Mouse (Mus musculus): ENCODE results near the gene Hist2h2be. TPM values are rescaled to one million over a fixed set of nuclear protein-coding genes. Genes with fewer than 3 reads are reported as not detected.
A peak's percentile ranks its signal among the peaks of the same experiment; 100 is the strongest.

Gene Hist2h2be
- polyA plus RNA-seq, 1 experiment from 2014 or later = 8.7 TPM

DNA sequence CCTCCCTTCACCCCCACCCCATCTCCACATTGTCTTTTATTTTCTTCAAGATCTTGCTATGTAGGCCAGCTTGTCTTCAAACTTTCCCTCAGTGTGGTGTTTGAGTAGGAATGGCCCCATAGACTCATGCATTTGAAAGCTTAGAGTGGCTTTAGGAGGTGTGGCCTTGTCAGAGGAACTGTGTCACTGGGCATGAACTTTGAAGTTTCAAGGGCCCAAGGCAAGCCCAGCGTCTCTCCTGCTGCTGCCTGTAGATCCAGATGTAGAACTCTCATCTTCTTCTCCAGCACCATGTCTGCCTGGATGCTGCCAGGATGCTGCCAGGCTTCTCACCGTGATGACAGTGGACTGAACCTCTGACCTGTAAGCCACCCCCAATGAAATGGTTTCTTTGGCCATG, 7.9 kb downstream of the Hist2h2be start:
- no peak overlapping the region for H3K9ac ChIP-seq (ENCODE audit: low read depth, low read length)
- peaks cover 14% of the 10 kb centered on the region for H3K4me1 ChIP-seq (replicated peaks; ENCODE audit: insufficient read depth, low read length)
- no peaks in the 10 kb centered on the region for H3K36me3 ChIP-seq (ENCODE audit: insufficient read depth, low read length)
- H3K9me3 ChIP-seq (replicated peaks; ENCODE audit: low read length) = no peaks in the 10 kb centered on the region
- no peak overlapping the region for H3K4me3 ChIP-seq (replicated peaks; ENCODE audit: low read depth, low read length)
- no peaks in the 10 kb centered on the region for H3K27me3 ChIP-seq (ENCODE audit: insufficient read depth, low read length)
- H3K4me2 ChIP-seq (ENCODE audit: low read length) = no peak overlapping the region
- ATAC-seq (replicated peaks; ENCODE audit: low FRiP score, low read depth) = no peak
- no peak for DNase-seq (ENCODE audit: low spot score)
- 69% methylated on average over 2 of the region's 2 CpGs for WGBS
- H3K27ac ChIP-seq = no peak overlapping the region
- TF ChIP-seq CTCF (IDR thresholded peaks at IDR 0.05; ENCODE audit: low read depth) = no peak

DNA sequence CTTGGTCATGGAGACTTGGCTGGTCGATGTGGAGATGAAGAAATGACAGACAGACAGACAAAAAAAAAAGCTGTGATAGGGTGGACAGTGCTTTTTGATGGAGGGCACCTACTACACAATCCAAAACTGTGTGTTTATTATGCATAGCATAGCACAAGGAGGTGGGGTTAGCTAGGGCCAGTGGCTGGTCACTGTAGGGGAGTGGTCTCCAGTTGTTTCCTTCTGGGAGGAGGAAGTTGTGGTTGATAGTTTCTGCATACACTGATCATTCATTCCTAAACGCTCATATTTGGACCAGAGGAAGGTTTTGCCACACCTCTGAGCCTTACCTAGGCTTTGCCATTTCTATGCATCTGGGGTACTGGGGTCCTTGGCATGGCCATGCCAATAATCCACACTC, 9.5 kb downstream of the Hist2h2be start:
- no peak for ATAC-seq (replicated peaks; ENCODE audit: low FRiP score, low read depth)
- Histone ChIP-seq H3K4me3 (replicated peaks; ENCODE audit: low read depth, low read length) (no peak overlapping the region), H3K4me1 (replicated peaks; ENCODE audit: insufficient read depth, low read length) (peaks cover 6% of the 10 kb centered on the region), H3K4me2 (ENCODE audit: low read length) (no peak overlapping the region), H3K27me3 (ENCODE audit: insufficient read depth, low read length) (no peaks in the 10 kb centered on the region), H3K9ac (ENCODE audit: low read depth, low read length) (no peak overlapping the region), H3K9me3 (replicated peaks; ENCODE audit: low read length) (no peaks in the 10 kb centered on the region), H3K27ac (no peak overlapping the region), H3K36me3 (ENCODE audit: insufficient read depth, low read length) (no peaks in the 10 kb centered on the region)
- 76% methylated on average over 2 of the region's 2 CpGs for WGBS
- no peak for TF ChIP-seq CTCF (IDR thresholded peaks at IDR 0.05; ENCODE audit: low read depth)
- no peak for DNase-seq (ENCODE audit: low spot score)

DNA sequence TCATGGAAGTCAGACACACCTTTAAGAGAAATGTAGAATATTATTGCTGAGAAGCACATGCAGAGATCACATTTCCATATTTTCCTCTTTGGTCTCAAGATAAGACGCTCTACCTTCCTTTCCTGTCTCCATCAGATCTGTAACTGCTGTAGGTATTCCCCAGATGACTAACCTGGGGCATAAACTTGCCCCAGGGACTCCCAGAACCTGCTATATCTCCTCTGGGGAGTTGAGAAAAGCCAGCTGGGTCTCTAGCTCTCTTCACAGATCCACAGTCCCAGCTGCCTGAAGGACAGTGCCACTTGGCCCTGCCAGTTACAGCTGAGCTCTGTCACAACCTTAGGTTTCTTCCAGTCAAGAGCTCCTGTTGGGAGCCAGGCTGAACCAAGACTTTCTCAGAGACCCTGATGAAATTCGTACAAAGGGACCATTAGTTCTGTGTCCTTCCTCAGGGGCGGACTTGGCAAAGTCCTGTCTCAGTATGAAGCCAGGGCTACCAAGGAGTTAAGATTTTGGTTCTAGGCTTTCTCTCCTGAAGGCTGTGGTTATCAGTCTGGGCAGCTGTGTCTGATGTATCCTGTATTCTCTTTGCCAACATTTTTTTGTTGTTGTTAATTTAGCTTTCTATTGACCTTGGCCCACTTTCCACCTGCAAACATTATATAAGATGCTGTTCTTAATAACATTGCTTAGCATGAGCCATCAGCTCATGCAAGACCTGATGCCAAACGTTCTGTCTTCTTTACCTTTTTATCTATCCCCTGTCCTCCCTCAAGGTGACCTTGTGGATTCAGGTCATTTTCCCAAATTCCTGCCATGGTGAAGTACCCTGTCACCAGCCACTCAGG, 10.2 kb downstream of the Hist2h2be start:
- no peak overlapping the region for H3K4me3 ChIP-seq (replicated peaks; ENCODE audit: low read depth, low read length)
- no peaks in the 10 kb centered on the region for H3K36me3 ChIP-seq (ENCODE audit: insufficient read depth, low read length)
- no peak for TF ChIP-seq CTCF (IDR thresholded peaks at IDR 0.05; ENCODE audit: low read depth)
- no peaks in the 10 kb centered on the region for H3K4me1 ChIP-seq (replicated peaks; ENCODE audit: insufficient read depth, low read length)
- whole genome bisulfite sequencing = 74% methylated on average over 4 of the region's 4 CpGs
- no peak for DNase-seq (ENCODE audit: low spot score)
- ATAC-seq (replicated peaks; ENCODE audit: low FRiP score, low read depth) = no peak
- no peak overlapping the region for H3K9ac ChIP-seq (ENCODE audit: low read depth, low read length)
- H3K9me3 ChIP-seq (replicated peaks; ENCODE audit: low read length) = no peaks in the 10 kb centered on the region
- H3K4me2 ChIP-seq (ENCODE audit: low read length) = no peak overlapping the region
- no peak overlapping the region for H3K27ac ChIP-seq
- H3K27me3 ChIP-seq (ENCODE audit: insufficient read depth, low read length) = no peaks in the 10 kb centered on the region

DNA sequence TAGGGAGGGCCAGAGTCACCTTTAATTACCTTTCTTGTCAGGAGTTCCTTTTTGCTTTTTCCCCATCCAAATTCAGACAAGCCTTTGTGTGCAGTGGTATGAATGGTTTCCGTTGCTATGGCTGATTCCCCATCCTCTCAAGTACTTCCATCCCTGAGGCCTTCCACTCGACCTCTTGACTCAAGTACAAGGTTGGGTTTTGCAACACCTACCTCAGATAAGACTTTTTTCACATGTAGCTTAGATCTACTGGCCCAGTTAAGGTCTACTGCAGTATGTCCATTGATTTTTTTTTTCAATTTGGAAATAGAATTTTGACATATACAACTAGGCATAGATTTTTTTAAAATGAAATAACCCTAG, 10.8 kb downstream of the Hist2h2be start:
- WGBS = 62% methylated on average over 2 of the region's 2 CpGs
- H3K4me2 ChIP-seq (ENCODE audit: low read length) = no peak overlapping the region
- no peak overlapping the region for H3K4me3 ChIP-seq (replicated peaks; ENCODE audit: low read depth, low read length)
- TF ChIP-seq CTCF (IDR thresholded peaks at IDR 0.05; ENCODE audit: low read depth) = no peak
- H3K9me3 ChIP-seq (replicated peaks; ENCODE audit: low read length) = no peaks in the 10 kb centered on the region
- H3K27ac ChIP-seq = no peak overlapping the region
- peaks cover under 1% of the 10 kb centered on the region; the same call in 1 of the 2 replicates for H3K4me1 ChIP-seq (replicated peaks; ENCODE audit: insufficient read depth, low read length)
- ATAC-seq (replicated peaks; ENCODE audit: low FRiP score, low read depth) (no peak), DNase-seq (ENCODE audit: low spot score) (no peak)
- no peaks in the 10 kb centered on the region for H3K36me3 ChIP-seq (ENCODE audit: insufficient read depth, low read length)
- H3K9ac ChIP-seq (ENCODE audit: low read depth, low read length) = no peak overlapping the region
- no peaks in the 10 kb centered on the region for H3K27me3 ChIP-seq (ENCODE audit: insufficient read depth, low read length)

DNA sequence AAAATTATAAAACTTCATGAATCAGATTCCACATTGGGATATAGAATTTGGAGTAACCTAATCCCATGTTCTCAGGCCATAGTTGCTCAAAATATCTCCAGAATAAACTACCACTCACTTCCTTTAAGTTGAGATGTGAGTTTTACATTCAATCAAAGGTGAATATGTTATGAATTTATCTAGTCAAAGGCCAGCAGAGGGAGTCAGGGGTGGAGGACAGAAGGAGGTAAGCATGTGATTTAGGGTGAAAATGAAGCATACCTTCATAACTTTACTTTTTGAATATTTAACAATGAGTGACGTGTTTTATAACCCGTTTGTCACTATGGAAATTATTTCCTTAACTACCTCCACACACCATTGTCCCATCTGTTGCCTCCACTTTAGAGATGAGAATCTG, 14.0 kb downstream of the Hist2h2be start:
- Histone ChIP-seq H3K27ac (no peak overlapping the region), H3K36me3 (ENCODE audit: insufficient read depth, low read length) (no peaks in the 10 kb centered on the region), H3K4me1 (replicated peaks; ENCODE audit: insufficient read depth, low read length) (peaks cover 7% of the 10 kb centered on the region; the same call in 1 of the 2 replicates), H3K27me3 (ENCODE audit: insufficient read depth, low read length) (no peaks in the 10 kb centered on the region), H3K9me3 (replicated peaks; ENCODE audit: low read length) (no peaks in the 10 kb centered on the region), H3K4me3 (replicated peaks; ENCODE audit: low read depth, low read length) (no peak overlapping the region), H3K4me2 (ENCODE audit: low read length) (no peak overlapping the region), H3K9ac (ENCODE audit: low read depth, low read length) (no peak overlapping the region)
- WGBS = 84% methylated on average over 2 of the region's 2 CpGs
- no peak for TF ChIP-seq CTCF (IDR thresholded peaks at IDR 0.05; ENCODE audit: low read depth)
- ATAC-seq (replicated peaks; ENCODE audit: low FRiP score, low read depth) (no peak), DNase-seq (ENCODE audit: low spot score) (no peak)

DNA sequence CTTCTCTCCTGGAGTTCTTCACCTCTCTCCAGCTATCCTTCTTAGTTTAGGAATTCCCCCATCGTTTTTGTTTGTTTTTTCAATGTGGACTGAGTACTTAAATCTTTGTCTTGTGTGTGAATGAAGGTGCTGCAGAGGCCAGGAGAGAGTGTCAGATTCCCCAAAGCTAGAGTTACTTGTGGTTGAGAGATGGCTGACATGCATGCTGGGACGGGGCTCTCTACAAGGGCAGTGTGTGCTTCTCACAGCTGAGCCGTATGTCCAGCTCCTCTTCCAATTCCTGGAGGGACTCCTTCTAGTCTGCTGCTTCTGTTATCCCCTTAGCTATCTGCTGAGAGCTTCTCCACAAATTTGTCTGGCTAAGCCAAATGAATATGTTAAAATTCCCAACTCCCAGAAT, 14.9 kb downstream of the Hist2h2be start:
- TF ChIP-seq CTCF (IDR thresholded peaks at IDR 0.05; ENCODE audit: low read depth) = no peak
- Histone ChIP-seq H3K4me1 (replicated peaks; ENCODE audit: insufficient read depth, low read length) (peaks cover 7% of the 10 kb centered on the region), H3K27me3 (ENCODE audit: insufficient read depth, low read length) (no peaks in the 10 kb centered on the region), H3K9me3 (replicated peaks; ENCODE audit: low read length) (no peaks in the 10 kb centered on the region), H3K36me3 (ENCODE audit: insufficient read depth, low read length) (no peaks in the 10 kb centered on the region), H3K4me2 (ENCODE audit: low read length) (no peak overlapping the region), H3K9ac (ENCODE audit: low read depth, low read length) (no peak overlapping the region), H3K4me3 (replicated peaks; ENCODE audit: low read depth, low read length) (no peak overlapping the region), H3K27ac (no peak overlapping the region)
- 43% methylated on average over 3 of the region's 3 CpGs for WGBS
- peak; percentile 27 for DNase-seq (ENCODE audit: low spot score)
- no peak for ATAC-seq (replicated peaks; ENCODE audit: low FRiP score, low read depth)

Data from kidney, postnatal 0 days (tissue).